Mouse (Mus musculus): ENCODE measurements around the gene Erg.

Erg gene

DNA sequence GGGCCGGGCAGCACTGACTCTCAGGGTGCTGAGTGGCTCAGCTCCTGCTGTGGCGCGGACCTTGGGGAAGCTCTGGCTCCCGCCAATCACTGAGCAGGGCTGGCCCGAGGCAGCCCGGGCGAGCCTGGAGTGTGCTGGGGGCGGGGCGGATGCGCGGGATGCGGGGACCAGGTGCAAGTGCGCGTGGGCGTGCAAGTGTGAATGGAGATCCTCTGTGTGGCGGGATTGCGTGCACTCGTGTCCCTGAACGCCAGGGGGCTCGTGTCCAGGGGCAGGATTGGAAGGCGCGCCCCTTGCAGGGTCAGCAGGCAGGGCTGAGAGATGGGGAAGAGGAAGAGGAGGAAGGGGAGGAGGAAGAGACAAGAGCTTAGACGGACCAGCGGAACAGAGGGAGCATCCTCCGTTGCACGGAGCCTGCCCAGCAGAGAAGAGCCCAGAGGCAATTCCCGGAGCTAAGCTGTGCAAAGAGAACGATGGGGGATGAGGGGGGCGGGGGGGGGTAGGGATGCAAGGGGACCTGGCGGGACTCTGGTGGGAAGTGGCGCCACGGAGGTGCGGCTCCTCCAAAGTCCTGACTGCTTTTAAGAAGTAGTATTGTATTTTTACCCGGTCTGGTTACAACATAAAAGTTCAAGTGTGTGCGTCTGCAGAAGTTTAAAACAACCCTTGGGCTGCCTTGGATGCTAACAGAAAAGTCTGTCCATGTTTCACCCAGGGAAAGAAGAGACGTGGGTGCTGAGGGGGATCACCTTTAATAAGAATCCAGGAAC, 667 bp downstream of the Erg start:
- DNase-seq (ENCODE audit: low spot score in 2 of 2), result peak; percentile 2 to 11

DNA sequence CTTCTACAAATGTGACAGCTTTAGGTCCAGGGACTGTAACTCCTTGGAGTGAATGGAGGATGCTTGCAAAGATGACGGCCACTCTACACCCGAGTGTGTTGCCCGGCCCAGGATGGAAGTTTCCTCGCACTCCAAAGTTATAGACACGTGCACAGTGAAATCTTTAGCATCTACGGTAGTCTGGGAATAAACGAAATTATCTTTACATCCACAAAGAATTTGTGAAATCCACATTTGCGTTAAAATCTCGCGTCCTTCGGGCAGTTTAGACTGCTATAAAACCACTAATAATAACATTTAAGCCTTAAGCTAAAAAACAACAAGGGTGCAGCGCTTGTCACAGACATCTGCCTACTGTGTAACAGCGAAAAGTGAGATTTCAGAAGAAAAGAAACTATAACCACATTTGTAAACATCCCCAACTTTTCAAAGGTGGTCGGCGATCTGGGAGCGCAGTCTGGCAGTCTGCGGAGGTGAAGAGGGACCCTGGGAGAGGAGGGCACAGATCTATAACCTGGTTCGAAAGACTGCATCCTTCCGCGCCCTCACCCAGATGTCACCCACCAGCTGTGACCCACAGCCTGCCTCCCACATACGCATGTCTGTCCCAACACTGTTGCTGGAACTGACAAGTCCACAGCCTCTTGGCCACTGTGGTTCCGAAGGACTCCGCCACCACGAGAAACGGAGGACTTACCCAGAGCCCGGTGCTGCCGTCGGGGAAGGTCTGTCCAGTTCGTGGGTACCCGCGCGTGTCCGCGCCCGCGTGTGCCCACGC, 1.5 kb downstream of the Erg start:
- no peak for DNase-seq (ENCODE audit: low spot score in 2 of 2)

DNA sequence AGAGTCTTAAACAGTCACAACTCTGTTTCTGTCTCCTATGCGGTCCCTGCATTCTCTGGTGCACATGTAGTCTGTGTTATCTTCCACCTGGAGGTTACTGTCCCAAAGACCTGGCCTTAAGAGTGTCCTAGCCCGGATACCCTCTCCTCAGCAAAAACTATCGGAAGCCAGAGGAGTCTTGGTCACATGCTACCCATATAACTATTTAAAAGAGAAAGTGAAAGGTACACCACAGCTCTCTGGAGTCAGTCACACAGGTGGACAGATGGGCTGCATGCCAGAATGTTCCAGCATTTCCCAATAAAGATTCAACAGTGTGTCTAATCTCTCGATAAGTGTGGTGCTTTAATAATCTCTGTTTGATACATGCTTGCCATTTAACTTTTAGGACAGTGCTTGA, 7.1 kb downstream of the Erg start:
- DNase-seq (ENCODE audit: low spot score in 2 of 2), result no peak

DNA sequence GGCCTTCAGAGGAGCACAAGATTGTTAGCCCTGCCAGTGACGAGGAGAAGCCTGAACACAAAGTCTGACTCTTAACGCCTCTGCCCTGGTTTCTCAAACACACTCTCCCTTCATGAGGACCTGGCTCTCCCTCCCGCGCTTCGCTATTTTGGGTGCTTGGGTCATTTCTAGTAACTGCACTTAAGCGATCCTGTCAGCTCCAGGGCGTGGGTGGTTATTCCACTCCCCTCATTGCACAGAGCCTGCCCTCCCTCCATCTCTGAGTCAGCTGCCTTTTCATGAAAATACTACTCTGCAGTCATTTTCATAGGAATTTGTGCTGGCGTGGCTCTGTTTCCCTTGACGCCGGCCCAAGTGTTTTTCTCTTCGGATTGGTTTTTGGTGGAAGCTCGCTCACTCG, 13.2 kb downstream of the Erg start:
- peak in 1 of 2 experiments; percentile 25 for DNase-seq (ENCODE audit: low spot score in 2 of 2)

DNA sequence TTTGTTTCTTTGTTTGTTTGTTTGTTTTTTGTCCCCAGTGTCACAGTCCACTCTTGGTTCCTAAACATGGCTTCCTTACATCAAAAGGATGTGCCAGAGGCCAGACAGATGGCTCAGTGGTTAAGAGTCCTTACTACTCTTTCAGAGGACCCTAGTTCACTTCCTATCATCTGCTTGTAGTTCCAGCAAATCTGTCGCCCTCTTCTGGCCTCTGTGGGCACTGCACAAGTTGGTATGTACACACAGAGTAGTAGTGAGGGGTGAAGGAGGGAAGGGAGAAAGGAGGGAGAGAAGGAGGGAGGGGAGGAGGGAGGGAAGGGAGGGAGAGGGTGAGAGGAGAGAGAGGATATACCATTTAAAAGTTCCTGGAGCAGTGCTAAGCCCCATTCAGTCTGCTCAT, 15.8 kb downstream of the Erg start:
- DNase-seq (ENCODE audit: low spot score in 2 of 2), result no peak

DNA sequence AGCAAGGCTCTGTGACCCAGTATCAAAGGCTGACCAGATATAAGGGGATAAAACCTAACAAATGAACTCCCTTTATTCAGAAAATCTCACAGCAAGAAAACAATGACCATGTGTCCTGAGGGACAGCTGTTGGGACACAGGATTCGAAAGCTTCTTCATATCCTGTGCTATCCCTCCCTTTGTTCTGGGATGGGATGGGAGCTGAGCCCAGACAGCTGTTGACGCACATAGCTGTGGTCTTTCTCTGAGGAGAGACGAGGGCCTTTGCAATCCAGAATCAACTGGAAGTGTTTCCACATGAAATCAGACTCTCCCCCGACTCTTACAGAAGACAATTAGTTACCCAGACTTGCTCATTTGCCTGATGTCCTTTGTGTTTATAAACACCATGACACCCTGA, 29.6 kb downstream of the Erg start:
- DNase-seq (ENCODE audit: low spot score in 2 of 2), result no peak

DNA sequence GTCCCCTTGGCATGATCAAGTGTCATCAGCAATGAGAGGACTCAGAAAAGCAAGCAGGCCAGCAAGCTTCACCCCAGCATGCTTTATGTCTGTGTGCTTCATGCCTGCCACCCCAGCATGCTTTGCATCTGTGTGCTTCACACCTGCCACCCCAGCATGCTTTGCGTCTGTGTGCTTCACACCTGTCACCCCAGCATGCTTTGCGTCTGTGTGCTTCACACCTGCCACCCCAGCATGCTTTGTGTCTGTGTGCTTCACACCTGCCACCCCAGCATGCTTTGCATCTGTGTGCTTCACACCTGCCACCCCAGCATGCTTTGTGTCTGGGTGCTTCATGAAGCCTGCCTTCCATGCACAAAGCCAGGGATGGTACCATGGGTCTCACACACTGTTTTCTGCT, 33.3 kb downstream of the Erg start:
- no peak for DNase-seq (ENCODE audit: low spot score in 2 of 2)

DNA sequence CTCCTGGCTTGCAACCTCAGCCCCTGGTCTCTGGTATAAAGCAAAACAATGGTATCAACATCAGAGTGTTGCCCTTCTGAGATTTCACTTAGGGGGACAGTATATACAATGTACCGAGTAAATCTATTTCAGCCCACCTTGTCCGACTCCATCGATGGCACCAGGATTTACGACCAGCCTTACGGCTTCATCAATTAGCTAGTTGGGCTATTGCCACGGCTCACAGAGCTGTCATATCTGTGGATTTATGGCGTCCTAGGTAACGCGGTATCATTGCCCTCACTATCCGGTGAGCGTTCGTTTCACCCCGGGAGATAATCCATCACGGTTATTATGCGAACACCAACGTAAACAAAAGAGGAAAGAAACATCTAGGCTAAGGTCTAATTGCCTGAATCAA, 33.9 kb downstream of the Erg start:
- DNase-seq (ENCODE audit: low spot score in 2 of 2), result no peak

DNA sequence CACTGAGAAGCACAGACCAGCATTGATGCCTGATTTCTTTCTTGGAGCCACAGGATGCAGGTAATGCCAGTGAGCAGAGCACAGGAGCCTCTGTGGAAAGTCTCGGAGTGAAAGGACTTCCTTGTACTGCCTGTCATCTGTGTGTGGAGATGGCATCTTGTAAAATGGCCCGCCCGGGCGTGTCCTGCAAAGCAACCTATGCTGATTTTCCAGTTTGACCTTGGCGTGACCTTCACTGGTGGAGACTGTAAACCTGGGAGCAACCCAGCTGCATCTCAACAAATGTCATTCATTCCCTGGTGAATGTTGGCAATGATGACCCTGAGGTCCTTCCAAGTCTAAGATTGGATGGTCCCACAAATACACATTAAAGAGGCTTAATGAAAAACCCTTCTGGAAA, 35.9 kb downstream of the Erg start:
- DNase-seq (ENCODE audit: low spot score in 2 of 2), result no peak

DNA sequence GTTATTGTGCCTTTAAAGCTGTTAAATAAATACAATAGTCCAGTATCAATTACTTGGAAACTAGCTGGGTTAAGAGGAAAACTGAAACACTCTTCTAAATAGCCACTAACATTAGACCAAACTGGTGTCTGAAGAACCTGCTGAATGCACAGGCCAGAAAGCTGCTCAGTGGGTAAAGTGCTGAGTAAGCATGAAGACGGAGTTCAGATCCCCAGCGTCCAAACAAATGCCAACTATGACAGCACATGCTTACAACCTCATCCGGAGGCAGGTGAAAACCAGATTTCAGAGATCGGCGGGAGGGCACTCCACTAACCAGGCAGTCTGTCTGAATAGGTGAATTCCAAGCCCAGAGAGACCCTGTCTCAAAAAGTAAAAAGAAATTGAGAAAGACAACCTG, 41.6 kb downstream of the Erg start:
- DNase-seq (ENCODE audit: low spot score in 2 of 2), result no peak

DNA sequence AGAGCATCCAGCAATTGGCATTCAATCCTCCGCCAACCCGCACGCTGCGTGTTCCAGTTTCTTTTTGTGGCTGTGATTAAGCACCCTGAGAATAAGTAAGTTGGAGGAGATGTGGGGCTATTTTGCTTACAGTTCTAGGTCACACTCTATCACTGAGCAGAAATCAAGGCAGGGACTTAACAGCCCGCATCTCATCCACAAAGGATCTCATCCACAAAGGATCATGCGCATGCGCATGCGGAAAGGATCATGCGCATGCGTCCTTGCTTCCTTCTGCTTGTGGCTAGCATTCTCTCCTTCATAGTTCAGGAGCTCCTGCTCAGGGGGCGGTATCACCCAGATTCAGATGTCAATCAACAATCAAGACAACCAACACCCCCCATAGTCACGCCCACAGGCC, 42.9 kb downstream of the Erg start:
- no peak for DNase-seq (ENCODE audit: low spot score in 2 of 2)

DNA sequence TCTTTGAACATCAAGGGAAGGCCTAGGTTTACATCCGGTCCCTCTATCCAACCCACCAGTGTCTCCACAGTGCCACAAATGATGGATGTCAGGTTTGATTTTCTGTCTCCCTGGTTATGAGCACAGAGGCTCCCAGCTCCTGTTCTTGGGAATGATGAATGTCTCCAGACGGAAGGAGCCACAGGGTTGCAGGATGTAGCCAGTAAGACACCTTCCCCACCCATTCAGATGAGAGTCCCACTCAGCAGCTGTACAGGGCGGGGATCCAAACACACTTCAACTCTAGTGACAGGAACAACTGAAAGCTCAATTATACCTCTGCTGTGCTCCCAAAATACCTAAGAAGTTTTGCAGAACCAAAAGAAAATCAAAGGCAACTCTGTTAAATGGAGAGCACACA, 51.2 kb downstream of the Erg start:
- no peak for DNase-seq (ENCODE audit: low spot score in 2 of 2)

DNA sequence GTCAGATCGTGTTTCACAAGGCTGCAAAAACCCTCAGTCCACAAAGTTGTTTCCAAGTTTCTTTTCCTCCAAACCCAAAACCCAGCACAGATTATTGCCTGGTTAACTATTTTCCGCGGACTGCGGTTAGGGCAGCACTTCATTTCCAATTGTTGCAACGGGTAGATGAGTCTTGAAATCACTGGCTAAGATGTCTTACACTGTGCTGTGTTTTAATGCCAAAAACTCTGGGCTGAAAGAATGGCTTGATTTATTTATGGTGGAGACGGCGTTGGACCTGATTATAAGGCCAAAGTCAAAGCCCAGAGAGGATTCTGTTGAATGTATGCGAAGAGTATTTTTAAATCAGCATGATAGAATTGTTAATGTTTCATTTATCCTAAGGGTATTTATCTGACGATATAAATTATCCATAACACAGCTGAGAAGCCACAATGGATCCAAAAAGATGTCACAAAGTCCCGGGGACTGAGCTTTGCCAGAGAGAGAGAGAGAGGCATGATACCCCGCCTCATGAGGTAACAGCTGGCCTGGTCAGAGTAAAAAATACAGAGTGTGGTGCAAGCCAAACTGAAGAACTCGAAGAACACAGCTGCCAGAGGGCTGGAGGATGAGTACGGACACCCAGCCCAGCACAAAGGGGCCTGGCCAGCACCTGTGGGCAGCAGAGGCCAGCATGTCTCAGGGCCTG, 53.9 kb downstream of the Erg start:
- DNase-seq (ENCODE audit: low spot score in 2 of 2), result no peak

DNA sequence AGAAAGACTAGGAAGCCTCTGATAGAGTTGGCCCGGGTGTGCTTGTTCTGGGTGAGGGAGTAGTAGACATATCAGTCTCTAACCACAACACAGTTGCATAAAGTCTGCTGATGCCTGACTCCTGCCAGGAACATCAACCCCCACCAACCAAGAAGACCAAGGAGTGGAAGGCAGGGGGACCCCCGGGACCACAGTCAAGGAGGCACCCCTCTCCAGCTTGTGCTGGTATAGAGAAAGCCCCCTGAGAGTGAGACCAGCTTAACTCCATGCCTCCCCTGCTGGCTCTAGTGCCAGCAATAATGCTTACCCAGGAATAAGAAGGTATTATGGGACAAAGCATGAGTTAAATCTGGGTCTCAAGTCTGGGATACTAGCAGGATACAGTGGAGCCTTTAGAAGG, 58.8 kb downstream of the Erg start:
- no peak for DNase-seq (ENCODE audit: low spot score in 2 of 2)

DNA sequence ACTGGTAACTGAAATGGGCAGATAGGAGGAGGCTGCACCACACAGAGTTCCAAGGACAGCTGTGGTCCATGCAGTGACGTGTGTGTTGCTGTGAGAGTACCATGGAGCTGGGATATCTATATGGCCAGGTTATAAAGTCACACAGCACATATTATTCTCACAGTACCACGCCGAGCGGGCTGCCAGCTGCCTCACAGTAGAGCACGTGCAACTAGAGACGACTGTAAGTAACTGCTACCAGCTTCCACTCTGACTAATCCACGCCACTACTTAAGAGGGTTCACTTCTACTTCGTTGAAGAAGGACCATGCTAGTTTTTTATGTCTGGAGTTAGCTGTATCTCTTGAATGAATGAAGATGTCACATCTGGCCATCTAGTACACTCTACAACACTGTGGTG, 66.9 kb downstream of the Erg start:
- no peak for DNase-seq (ENCODE audit: low spot score in 2 of 2)

DNA sequence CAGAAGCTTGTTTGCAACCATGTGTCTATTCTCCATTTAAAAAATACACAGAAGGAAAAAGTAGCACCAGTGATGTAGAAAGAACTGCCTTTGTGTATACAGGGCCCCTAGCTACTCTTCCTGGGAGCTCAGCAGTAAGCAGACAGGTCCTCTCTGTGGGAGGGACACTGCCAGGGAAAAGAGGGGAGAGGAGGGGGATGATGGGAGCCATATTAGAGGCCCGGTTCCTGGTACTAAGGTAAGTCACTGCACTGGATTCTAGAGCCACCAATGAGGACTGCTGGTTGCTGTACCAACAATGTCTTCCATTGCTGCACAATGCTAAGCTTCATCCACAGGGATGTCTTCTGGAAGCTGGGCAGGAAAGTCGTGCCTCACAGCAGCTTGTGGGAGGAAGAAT, 80.3 kb downstream of the Erg start:
- DNase-seq (ENCODE audit: low spot score in 2 of 2), result no peak

DNA sequence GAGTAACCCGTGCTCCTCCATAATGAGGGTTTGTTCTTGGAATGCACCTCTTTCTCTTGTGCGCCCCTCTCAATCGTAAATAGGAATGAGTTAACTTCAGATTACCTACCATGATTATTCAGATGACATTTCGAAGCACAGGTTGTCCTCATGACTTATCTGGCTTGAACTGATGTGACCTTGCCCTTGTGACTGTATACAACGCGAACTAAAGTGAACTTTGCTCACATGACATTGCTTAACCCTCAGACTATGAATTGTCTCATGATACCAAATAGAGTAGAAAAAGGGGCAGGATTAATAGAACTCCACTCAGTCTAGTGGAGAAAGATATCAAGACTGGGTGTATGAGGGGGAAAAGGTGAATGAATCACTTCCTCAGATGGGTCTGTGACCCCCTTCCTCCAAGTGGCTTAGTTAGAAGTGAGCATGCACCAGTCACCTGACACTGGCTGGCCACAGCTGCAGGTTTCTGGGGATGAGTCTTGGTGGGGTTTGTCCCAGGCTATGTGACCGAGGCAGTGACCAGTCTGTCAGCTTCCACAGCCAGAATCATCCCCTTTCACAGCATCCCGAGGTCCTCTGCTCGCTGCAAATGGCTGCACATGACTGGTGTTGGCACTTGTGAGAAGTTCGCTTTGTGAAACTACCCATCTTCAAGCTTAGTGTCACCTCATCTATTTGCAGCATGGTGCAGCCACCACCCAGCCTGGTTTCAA, 89.7 kb downstream of the Erg start:
- no peak for DNase-seq (ENCODE audit: low spot score in 2 of 2)

DNA sequence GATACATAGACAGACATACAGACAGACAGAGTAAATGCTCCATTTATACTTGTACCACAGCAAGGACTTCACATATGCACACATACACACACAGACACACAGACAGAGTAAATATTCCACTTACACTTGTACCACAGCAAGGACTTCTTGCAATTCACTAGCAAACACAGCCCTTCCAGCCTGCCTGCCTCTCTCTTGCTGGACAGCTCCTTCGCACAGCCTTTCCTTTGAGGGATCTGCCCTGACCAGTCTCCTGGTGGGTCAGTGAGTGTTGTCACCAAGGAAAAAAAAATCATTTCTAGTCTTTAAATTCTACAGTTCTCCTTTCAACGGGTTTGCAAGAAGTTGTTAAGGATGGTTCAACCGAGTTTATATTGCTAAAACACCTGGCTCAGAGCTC, 92.3 kb downstream of the Erg start:
- no peak for DNase-seq (ENCODE audit: low spot score in 2 of 2)

DNA sequence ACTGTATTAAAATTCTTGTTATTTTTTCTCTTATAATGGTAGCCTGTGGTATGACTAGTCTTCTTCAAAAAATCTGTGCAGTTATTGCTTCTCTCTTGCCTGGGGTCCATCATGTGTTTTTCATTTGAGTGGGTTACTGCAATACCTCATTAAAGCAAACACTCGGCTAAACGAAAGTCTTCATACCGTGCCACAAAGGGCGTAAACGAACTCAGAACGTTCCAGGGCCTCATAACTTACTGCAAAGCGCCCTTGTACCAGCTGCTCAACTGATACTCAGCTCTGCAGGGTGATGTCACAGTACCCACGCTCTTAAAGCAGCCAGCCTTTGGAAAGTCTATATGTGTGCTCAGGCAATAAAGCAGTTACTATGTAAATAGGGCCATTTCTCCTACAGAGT, 93.1 kb downstream of the Erg start:
- no peak for DNase-seq (ENCODE audit: low spot score in 2 of 2)

DNA sequence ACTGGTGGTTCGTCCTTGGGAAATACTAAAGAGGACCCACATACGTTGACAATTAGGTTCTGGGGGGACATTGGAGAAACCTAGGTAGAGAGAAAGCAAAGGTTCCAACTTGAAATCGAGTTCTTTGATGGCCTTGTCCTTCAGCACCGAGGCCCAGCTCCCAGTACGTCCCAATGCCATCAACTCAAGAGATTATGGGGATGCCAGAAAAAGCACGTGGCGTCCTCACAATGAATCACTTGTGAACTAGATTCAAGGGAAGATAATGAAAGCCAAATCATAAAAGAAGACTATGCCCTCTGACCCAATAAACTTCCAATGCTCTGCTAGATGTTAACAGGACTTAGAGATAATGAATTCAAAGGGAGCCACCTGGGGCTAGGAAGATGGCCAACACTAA, 94.2 kb downstream of the Erg start:
- DNase-seq (ENCODE audit: low spot score in 2 of 2), result no peak

DNA sequence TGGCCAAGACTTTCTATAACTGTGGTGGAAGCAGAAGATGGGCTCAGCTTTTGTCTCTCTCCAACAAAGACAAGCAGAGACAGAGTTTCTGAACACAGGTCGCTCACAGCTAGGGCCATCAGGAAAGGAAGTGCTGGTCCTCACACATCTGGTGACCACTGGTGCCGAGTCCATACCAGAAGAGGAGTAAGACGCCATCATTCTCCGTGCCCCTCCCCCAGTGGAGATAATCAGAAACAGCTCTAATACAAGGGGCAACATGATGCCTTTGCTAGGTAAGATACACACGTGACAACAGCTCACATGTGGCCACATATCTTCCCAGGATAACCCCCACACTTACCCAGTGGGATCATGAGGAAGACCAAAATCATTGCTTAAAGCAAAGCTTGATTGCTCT, 96.0 kb downstream of the Erg start:
- no peak for DNase-seq (ENCODE audit: low spot score in 2 of 2)

DNA sequence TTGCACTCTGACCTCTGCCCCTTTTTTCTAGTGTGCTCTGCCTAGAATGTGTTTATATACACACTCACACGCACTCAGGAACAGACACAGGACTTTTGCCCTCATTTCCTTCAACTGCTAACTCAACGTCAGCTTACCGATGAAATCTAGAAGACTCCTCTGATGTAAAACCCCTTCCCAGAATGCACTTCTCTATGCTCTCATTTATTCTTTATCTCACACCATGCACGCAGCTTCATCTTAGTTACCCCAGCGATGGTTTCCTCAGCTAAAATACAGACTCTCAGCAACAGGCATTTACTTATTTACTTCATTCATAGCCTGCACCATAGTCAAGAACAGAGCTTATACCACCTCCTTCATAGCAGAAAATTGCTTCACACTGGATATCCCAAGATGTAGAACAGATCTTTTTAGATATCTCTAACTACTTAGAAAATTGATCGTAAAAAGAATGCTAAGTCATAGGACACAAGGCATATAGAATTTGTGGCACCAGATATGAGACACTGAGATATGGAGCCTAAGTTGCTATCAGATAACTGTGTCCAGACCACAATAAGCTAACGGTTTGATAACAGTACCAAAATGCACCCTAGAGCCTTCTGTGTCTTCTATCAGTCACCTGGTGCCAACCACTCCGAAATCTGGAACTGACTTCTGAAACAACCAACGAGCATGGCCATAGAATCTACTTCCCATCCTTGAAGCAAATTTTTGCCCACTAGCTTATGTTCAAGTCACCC, 98.6 kb downstream of the Erg start:
- no peak for DNase-seq (ENCODE audit: low spot score in 2 of 2)

Measured in urinary bladder, adult 18-20 months (tissue).